Mouse (Mus musculus) brain, embryonic 14.5 days (tissue): ENCODE data around the gene Erbb4.

Source experiments
- CTCF ChIP-seq: fragments of 200-500 bp; IDR thresholded peaks from 2 replicates; pipeline ENCODE4 v1.5.1; 2012; ENCODE audit warnings: inconsistent platforms, mild to moderate bottlenecking, moderate library complexity, borderline replicate concordance; ENCODE audit not compliant: insufficient read depth, insufficient read length; ENCODE audit errors: extremely low read depth
- POLR2A ChIP-seq: fragments of 200-500 bp; IDR thresholded peaks from 2 replicates; pipeline ENCODE4 v1.6.1; 2012; ENCODE audit warnings: mild to moderate bottlenecking, inconsistent platforms, borderline replicate concordance; ENCODE audit not compliant: poor library complexity, insufficient read depth, insufficient read length, severe bottlenecking; ENCODE audit errors: extremely low read depth

DNA sequence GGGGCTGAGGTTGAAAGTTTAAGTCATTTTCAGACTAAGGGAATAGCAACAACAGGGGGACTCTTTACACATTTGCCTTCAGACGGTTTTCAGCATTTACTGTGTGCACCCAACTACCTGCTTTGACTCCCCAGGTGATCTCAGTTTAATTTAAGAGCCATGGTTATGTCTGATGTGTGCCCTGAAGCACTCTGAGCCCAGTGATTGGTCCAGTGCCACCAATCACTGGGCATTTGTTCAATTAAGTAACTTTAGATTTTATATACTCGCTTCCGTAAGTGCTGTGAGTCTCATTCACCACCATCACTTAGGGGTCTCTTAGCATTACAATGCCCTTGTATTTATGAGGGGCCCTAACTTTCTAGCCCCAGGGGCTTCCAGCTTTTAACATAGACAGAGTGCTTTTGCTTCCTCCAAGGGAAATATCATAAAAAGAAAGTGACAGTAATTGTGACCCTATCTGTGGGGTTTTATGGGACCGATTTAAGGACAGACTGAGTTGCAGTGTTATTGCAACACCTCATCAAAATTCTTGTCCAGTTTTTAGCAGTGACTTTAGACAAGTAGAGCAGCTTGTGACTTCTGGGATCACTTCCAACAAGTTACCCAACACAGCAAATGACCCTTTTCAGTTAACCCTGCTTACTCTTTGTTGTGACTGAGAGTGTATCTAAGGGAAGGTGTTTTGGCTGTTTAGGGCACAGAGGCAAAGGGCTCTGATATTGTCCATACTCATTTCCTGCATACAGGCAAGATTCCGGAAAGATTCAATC is 134.3 kb downstream of the Erbb4 start:
- TF ChIP-seq POLR2A: no peak
- no peak for TF ChIP-seq CTCF
